Mouse (Mus musculus) cerebellum, adult (tissue): ENCODE measurements around the gene Rnf168.

Source experiments
- ATAC-seq: cut with Nextera tagmentation; 2 replicates; pipeline ENCODE4 v1.9.2; 2017; ENCODE audit warnings: mild to moderate bottlenecking, moderate library complexity, mixed read lengths; ENCODE audit not compliant: insufficient number of reproducible peaks, low FRiP score, low TSS enrichment

Gene Rnf168

GRCm38 (mm10) chr16:32312386-32312785, 35.1 kb downstream of the Rnf168 start:
- ATAC-seq: no peak

- no peak for ATAC-seq
These were observed 35.6 kb downstream of the Rnf168 start for GRCm38 (mm10) chr16:32312859-32313258.

GRCm38 (mm10) chr16:32316601-32317000, 39.3 kb downstream of the Rnf168 start:
- no peak for ATAC-seq

GRCm38 (mm10) chr16:32323953-32324352, 46.7 kb downstream of the Rnf168 start:
- no peak for ATAC-seq

DNA sequence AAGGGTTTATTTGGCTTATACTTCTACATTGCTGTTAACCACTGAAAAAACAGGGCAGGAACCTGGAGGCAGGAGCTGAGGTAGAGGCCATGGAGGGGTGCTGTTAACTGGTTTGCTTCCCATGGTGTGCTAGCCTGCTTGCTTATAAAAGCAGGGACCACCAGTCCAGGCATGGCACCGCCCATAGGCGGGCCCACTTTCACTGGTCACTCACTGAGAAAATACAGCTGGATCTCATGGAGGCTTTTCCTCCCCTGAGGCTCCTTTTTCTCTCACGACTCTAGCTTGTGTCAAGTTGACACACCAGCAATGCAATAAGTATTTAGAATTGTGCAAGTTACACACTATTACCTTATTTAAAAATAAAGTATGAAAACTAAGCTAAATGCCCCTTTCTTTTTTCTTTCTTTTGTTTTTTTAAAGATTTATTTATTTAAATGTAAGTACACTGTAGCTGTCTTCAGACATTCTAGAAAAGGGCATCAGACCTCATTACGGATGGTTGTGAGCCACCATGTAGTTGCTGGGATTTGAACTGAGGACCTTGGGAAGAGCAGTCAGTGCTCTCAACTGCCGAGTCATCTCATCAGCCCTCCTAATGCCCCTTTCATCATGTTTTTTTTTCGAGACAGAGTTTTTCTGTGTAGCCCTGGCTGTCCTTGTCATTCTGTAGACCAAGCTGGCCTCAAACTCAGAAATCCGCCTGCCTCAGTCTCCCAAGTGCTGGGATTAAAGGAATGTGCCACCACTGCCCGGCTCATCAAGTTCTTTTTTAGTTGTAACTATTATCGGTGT, 53.8 kb downstream of the Rnf168 start:
- ATAC-seq: no peak

- ATAC-seq: peak; percentile 94
These were observed 54.8 kb downstream of the Rnf168 start, which contains the start of gene Ubxn7 for GRCm38 (mm10) chr16:32332040-32332555. Ubxn7 (plus strand) TSS chr16:32332257.

DNA sequence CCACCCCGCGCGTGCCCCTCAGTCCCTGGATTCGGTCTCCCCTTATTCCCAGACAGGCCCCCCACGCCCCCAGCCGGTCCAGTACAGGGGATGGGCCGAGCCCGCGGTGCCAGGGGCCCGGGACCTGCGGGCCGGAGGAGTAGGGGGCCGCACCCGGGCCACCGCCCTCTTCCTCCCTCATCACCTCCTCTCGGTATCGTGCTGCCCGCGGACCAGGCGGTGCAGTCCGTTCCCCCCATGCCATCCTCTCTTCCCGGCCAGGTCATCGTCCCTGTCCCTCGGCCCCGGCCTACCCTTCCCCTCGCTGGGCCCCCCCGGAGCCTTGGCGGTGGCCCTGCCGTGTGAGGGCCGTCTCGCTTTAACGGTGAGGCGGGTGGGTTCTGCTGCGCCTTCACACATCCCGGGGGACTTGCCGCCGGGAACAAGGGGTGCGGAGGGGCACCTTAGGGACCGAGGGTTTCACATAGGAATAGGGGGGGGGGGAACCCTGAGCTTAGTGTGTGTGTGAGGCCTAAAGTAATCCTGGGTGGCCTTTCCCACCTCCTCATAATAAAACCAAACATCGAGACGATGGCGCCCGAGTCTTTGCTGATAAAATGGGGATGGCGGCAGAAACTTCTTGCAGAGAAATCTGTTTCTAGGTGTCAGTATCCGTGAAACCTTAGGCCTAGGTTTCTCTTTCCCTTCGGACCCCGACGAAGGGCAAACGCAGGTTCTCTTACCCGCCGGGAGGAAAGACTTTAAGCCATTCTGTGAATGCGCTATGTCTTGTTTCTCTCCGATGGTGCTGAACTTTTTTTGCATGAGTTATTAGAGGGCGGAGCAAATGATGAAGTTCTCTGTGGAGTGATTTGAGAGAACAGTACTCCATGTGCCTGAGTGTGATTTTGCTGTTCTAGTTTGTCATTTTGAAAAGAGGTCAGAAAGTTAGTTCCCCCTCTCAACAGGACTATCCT, 55.6 kb downstream of the Rnf168 start:
- ATAC-seq: peak; percentile 45

DNA sequence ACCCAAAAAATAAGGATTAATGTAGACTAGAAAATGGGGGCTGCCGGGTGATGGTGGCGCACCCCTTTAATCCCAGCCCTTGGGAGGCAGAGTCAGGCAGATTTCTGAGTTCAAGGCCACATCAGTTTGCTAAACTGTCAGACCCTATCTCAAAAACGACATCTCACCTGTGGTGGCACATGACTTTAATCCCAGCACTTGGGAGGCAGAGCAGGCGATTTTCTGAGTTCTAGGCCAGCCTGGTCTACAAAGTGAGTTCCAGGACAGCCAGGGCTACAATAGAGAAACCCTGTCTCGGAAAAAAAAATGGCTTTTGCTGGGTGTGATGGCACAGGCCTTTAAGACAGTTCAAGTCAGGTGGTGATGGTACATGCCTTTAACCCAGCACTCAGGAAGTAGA, 57.9 kb downstream of the Rnf168 start:
- ATAC-seq: no peak

DNA sequence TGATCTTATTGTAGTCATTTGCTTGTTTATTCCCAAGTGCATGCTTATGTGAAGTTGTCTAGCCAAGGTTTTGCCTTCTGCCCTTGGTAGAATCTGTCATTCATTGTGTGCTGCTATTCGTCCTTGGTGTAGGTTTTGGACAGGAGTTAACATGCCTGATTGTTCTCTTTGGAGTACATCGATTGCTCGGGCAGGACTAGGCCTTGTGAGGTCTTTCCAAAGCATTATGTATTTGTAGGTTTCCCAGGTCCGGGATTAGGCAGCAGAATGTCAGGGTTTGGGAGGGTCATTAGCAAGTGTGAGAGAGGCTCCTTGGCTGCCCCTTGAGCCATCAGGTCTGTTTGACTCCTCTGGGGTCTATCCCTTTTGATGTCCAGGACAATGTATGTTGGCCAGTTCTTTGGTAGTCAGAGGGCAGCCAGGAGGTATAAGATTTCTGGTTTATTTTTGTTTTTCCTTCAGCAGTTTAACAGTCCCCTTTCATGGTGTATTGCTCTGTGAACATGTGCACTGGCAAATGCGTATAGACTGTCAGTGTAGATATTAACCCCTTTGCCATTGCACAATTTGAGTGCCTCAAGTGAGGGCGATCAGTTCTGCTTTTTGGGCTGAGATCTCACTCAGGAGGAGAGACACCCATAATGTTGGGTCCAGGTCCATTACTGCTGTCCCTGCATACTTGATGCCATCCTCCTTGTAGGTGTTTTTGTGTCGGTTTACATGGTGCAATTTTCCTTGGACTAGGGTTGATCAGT, 58.9 kb downstream of the Rnf168 start:
- ATAC-seq: no peak

GRCm38 (mm10) chr16:32337001-32337400, 59.7 kb downstream of the Rnf168 start:
- no peak for ATAC-seq

- no peak for ATAC-seq
These were observed 63.2 kb downstream of the Rnf168 start for GRCm38 (mm10) chr16:32340451-32340850.

DNA sequence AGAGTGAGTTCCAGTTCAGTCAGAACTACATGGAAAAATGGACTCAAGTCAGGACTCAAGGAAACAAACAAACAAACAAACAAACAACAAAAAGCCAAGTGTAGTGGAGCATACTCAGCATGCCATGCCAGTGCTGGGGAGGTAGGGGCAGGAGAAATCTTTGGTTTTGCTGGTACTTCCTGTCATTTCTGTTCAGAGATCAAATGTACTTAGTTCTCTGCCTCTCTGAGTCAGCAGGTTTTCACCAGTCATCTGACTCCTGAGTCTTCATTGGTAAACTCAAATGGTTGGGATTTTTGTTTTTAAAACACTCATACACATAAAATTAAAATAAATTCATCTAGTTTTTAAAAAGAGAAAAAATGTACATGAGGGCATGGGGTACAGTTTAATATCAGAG, 68.3 kb downstream of the Rnf168 start:
- no peak for ATAC-seq

DNA sequence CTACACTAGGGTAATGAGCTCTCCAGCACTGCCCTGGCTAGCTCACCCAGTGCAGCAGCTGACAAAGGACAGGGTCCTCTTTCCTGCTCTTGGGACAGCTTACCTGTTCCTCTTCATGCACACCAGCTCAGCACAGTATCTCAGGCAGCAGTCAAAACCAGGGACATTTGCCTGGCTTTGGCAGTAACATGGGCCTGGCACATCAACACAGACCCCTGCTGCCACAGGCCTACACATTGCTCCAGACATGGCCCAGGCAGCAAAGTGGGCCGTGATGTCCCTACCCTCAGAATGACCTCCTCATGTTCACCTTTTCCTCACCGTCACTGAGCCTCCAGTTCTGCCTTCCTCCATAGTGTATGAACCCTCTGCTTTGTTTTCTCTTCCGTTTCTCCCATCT, 73.5 kb downstream of the Rnf168 start:
- no peak; the same call in 1 of the 2 replicates for ATAC-seq
